ENCODE assay signal across 34 mouse cellular contexts in the genomic region with DNA sequence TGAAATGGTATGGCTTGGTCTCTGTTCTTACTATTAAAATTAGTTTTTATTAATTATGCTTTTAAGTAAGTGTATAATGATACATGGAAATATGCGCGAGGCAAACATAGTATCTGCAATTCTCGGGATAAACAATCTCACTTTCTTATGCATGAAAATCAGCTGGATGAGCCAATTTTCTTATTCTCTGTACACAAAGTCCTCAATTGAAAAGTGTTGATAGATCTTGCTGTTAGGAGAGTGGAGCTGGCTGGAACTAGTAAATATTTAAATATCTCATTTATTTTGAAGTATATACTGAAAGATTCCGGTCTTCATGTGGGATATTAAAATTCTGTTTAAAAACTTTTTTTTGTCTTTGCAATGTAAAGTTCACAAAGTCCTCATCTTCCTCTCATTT.
"Had no signal": no experiment of that assay in that cellular context is flagged by ENCODE, and none has a peak within 500 bp of the region (broad histone marks: within the 10 kb centered on the region; RNA-seq: fewer than 3 reads in every experiment).

No protein-coding gene starts in this region.

- H3K4me2 ChIP-seq: heart, embryonic 11.5 days; heart, embryonic 12.5 days; heart, embryonic 13.5 days; heart, embryonic 15.5 days; hindbrain, embryonic 12.5 days; hindbrain, embryonic 13.5 days; hindbrain, embryonic 14.5 days; hindbrain, embryonic 15.5 days; intestine, embryonic 15.5 days; kidney, embryonic 15.5 days had no signal

- H3K4me3 ChIP-seq: heart, adult 2 months; heart, embryonic 10.5 days; heart, embryonic 12.5 days; heart, embryonic 13.5 days; heart, embryonic 15.5 days; hindbrain, embryonic 10.5 days; hindbrain, embryonic 12.5 days; hindbrain, embryonic 13.5 days; hindbrain, embryonic 15.5 days; intestine, embryonic 15.5 days; kidney, embryonic 15.5 days; layer of hippocampus, adult 2 months had no signal

- H3K9me3 ChIP-seq: heart, embryonic 10.5 days; heart, embryonic 12.5 days; heart, embryonic 13.5 days; heart, embryonic 15.5 days; hindbrain, embryonic 10.5 days; hindbrain, embryonic 12.5 days; hindbrain, embryonic 13.5 days; hindbrain, embryonic 15.5 days; intestine, embryonic 15.5 days; kidney, embryonic 15.5 days had no signal

- ATAC-seq: hindbrain, embryonic 16.5 days; hindbrain, postnatal 0 days; inflammation-experienced regulatory T-cells, adult 6 months; intestine, embryonic 15.5 days; intestine, postnatal 0 days had no signal

- DNase-seq: heart, adult 2 months; heart, postnatal 10 days; heart, postnatal 14 days; heart, postnatal 36 days; heart, postnatal 4 days; kidney, adult 11 months; kidney, adult 18-20 months; kidney, adult 2 months; kidney, adult 8-10 months; kidney, adult 9 months; kidney, postnatal 10 days; kidney, postnatal 14 days; kidney, postnatal 25 days; kidney, postnatal 36 days; kidney, postnatal 4 days; layer of hippocampus, adult 9-11 months had no signal

- H3K27me3 ChIP-seq: heart, embryonic 12.5 days; heart, embryonic 13.5 days; heart, embryonic 15.5 days; hindbrain, embryonic 12.5 days; hindbrain, embryonic 13.5 days; hindbrain, embryonic 15.5 days; intestine, embryonic 15.5 days; kidney, embryonic 15.5 days had no signal

- H3K36me3 ChIP-seq: heart, embryonic 10.5 days; heart, embryonic 12.5 days; heart, embryonic 13.5 days; heart, embryonic 15.5 days; hindbrain, embryonic 10.5 days; hindbrain, embryonic 12.5 days; hindbrain, embryonic 13.5 days; hindbrain, embryonic 15.5 days; intestine, embryonic 15.5 days; kidney, embryonic 15.5 days had no signal

- H3K4me1 ChIP-seq: heart, embryonic 10.5 days; heart, embryonic 12.5 days; heart, embryonic 13.5 days; heart, embryonic 15.5 days; hindbrain, embryonic 12.5 days; intestine, embryonic 15.5 days; kidney, embryonic 15.5 days had no signal

- H3K27ac ChIP-seq: heart, adult 2 months; heart, embryonic 10.5 days; heart, embryonic 13.5 days; heart, embryonic 15.5 days; hindbrain, embryonic 10.5 days; hindbrain, embryonic 12.5 days; hindbrain, embryonic 13.5 days; hindbrain, embryonic 14.5 days; hindbrain, embryonic 15.5 days; hindbrain, postnatal 0 days; intestine, embryonic 15.5 days; kidney, embryonic 15.5 days; kidney, postnatal 0 days; layer of hippocampus, adult 2 months had no signal

- H3K9ac ChIP-seq: heart, embryonic 12.5 days; heart, embryonic 13.5 days; heart, embryonic 15.5 days; hindbrain, embryonic 12.5 days; hindbrain, embryonic 13.5 days; hindbrain, embryonic 14.5 days; hindbrain, embryonic 15.5 days; intestine, embryonic 15.5 days; kidney, embryonic 15.5 days had no signal
